Mouse (Mus musculus) kidney, adult 2 months (tissue): ENCODE data around the gene Bcan. TPM values are rescaled to one million over a fixed set of nuclear protein-coding genes. Genes with fewer than 3 reads are reported as not detected.

Experiments used
- DNase-seq: peaks from one replicate; pipeline ENCODE4 v3.0.0; 2021
- H3K27ac ChIP-seq: fragments of 200-500 bp; 2 replicates; pipeline ENCODE4 v1.5.1; 2012; ENCODE audit warnings: low read depth, low read length, control low read depth, inconsistent platforms; ENCODE audit not compliant: insufficient read depth
- H3K27me3 ChIP-seq: fragments of 200-500 bp; replicated peaks from 2 replicates; pipeline ENCODE4 v1.6.1; 2012; ENCODE audit warnings: mild to moderate bottlenecking, moderate library complexity, low read length, inconsistent platforms; ENCODE audit not compliant: control insufficient read depth, insufficient read depth
- H3K36me3 ChIP-seq: fragments of 200-500 bp; 2 replicates; pipeline ENCODE4 v1.6.1; 2012; ENCODE audit warnings: mild to moderate bottlenecking, moderate library complexity, low read length, inconsistent platforms; ENCODE audit not compliant: control insufficient read depth, insufficient read depth
- H3K4me1 ChIP-seq: fragments of 200-500 bp; 2 replicates; pipeline ENCODE4 v1.6.1; 2011; ENCODE audit warnings: low read length; ENCODE audit not compliant: control insufficient read depth, insufficient read depth
- H3K4me3 ChIP-seq: fragments of 200-500 bp; 2 replicates; pipeline ENCODE4 v1.5.1; 2011; ENCODE audit warnings: mild to moderate bottlenecking, low read depth, low read length, control low read depth; ENCODE audit not compliant: insufficient read depth
- CTCF ChIP-seq: fragments of 200-500 bp; conservative IDR thresholded peaks from 2 replicates; pipeline ENCODE4 v1.5.1; 2011; ENCODE audit warnings: low read depth, mild to moderate bottlenecking, control low read depth, low read length, moderate library complexity, mixed read lengths; ENCODE audit not compliant: insufficient read depth, insufficient read length
- POLR2A ChIP-seq: fragments of 200-500 bp; IDR thresholded peaks from one replicate; pipeline ENCODE4 v1.6.1; 2011; ENCODE audit warnings: low read depth, low read length, control low read depth
- WGBS: fragments of 180-500 bp; shearing (Covaris S2); methylation state at CpG from one replicate; pipeline ENCODE4 v1.1.7; 2018; 5-methylcytosine and 5-hydroxymethylcytosine counted together
- polyA plus RNA-seq: library from polyadenylated mRNA; depleted of rRNA; stranded (reverse); fragments of >200 nt; gene quantifications from 2 replicates; pipeline ENCODE4 v1.2.3, GENCODE M21; 2012

The Bcan gene
- polyA plus RNA-seq, 1 experiment = 0.34 TPM

GRCm38 (mm10) chr3:88027434-88028186 is 27.6 kb upstream of the Bcan start, which contains the start of gene Hapln2:
Gene Hapln2, minus strand, starts transcription at chr3:88027583.
- Histone ChIP-seq H3K36me3 (no peaks in the 10 kb centered on the region), H3K27me3 (peaks cover 4% of the 10 kb centered on the region; the same call in 1 of the 2 replicates), H3K4me1 (0 out of 2 replicates have a peak, but pooled peaks cover 3% of the 10 kb centered on the region), H3K4me3 (no peak within 1 kb of the TSS), H3K27ac (no peak within 1 kb of the TSS)
- TF ChIP-seq CTCF (peak; percentile 45), POLR2A (no peak)
- 46% methylated on average over 5 of the region's 5 CpGs for WGBS
- DNase-seq = no peak

- DNase-seq = no peak
- TF ChIP-seq POLR2A (no peak), CTCF (no peak)
- Histone ChIP-seq H3K36me3 (no peaks in the 10 kb centered on the region), H3K4me1 (0 out of 2 replicates have a peak, but pooled peaks cover 3% of the 10 kb centered on the region), H3K27me3 (peaks cover 7% of the 10 kb centered on the region; the same call in 1 of the 2 replicates), H3K27ac (no peak overlapping the region), H3K4me3 (no peak overlapping the region)
- WGBS = 63% methylated on average over 7 of the region's 7 CpGs
Measured at GRCm38 (mm10) chr3:88026823-88027222, 26.8 kb upstream of the Bcan start.

- 1% methylated on average over 81 of the region's 81 CpGs for WGBS
- peak overlapping the region; percentile 49 for H3K4me3 ChIP-seq
- H3K36me3 ChIP-seq = no peaks in the 10 kb centered on the region
- TF ChIP-seq POLR2A = no peak
- no peak for TF ChIP-seq CTCF
- DNase-seq = no peak
- 0 out of 2 replicates have a peak, but pooled peaks cover 7% of the 10 kb centered on the region for H3K27me3 ChIP-seq
- no peak overlapping the region for H3K27ac ChIP-seq
- H3K4me1 ChIP-seq = 0 out of 2 replicates have a peak, but pooled peaks cover 3% of the 10 kb centered on the region
Measured at GRCm38 (mm10) chr3:88023192-88024074, 23.4 kb upstream of the Bcan start.

GRCm38 (mm10) chr3:88022322-88023191 is 22.5 kb upstream of the Bcan start:
- 4% methylated on average over 65 of the region's 66 CpGs for WGBS
- H3K27me3 ChIP-seq = 0 out of 2 replicates have a peak, but pooled peaks cover 7% of the 10 kb centered on the region

GRCm38 (mm10) chr3:88010634-88011265 is 10.7 kb upstream of the Bcan start:
- Histone ChIP-seq H3K36me3 (no peaks in the 10 kb centered on the region), H3K27me3 (no peaks in the 10 kb centered on the region), H3K4me1 (no peaks in the 10 kb centered on the region), H3K27ac (no peak overlapping the region), H3K4me3 (no peak overlapping the region)
- 9% methylated on average over 6 of the region's 6 CpGs for WGBS
- TF ChIP-seq CTCF = peak; percentile 67
- TF ChIP-seq POLR2A = no peak
- DNase-seq = peak; percentile 37

More at GRCm38 (mm10) chr3:88022322-88023191, 22.5 kb upstream of the Bcan start:
- no peaks in the 10 kb centered on the region for H3K36me3 ChIP-seq
- no peak overlapping the region for H3K27ac ChIP-seq
- H3K4me1 ChIP-seq = 0 out of 2 replicates have a peak, but pooled peaks cover 3% of the 10 kb centered on the region
- TF ChIP-seq POLR2A = no peak
- no peak for TF ChIP-seq CTCF
- peak overlapping the region; percentile 49 for H3K4me3 ChIP-seq
- peak; percentile 98 for DNase-seq
